28 mouse cellular contexts compared by ENCODE assay signal in genomic region chr9:116491227-116491626, GRCm38 (mm10).
DNase-seq lines count a peak whose midpoint lies in the region; ATAC-seq and TF ChIP-seq lines count a peak whose summit lies in the region.
"Had no signal": no experiment of that assay in that cellular context is flagged by ENCODE, and none has a peak within 500 bp of the region (broad histone marks: within the 10 kb centered on the region; RNA-seq: fewer than 3 reads in every experiment).

No protein-coding gene starts in this region.

- no peak overlapping the region for H3K27ac ChIP-seq in heart, postnatal 0 days (ENCODE audit: low read depth)
- no peak overlapping the region for H3K27ac ChIP-seq in lung, embryonic 14.5 days (ENCODE audit: low read depth)
- H3K27ac ChIP-seq in stomach, postnatal 0 days (replicated peaks): no peak overlapping the region
- H3K27ac ChIP-seq: embryonic facial prominence, embryonic 10.5 days; hindbrain, embryonic 13.5 days; limb, embryonic 12.5 days; lung, embryonic 15.5 days; neural tube, embryonic 15.5 days; stomach, embryonic 15.5 days had no signal

- H3K4me3 ChIP-seq in heart, postnatal 0 days (ENCODE audit: low read depth, low read length): no peak overlapping the region
- H3K4me3 ChIP-seq in lung, embryonic 14.5 days (ENCODE audit: low read depth, low read length): no peak overlapping the region
- no peak overlapping the region for H3K4me3 ChIP-seq in lung, adult 2 months (replicated peaks; ENCODE audit: extremely low read depth, low read depth, low read length)
- no peak overlapping the region for H3K4me3 ChIP-seq in stomach, postnatal 0 days (ENCODE audit: low read depth, low read length)
- H3K4me3 ChIP-seq: embryonic facial prominence, embryonic 10.5 days; hindbrain, embryonic 13.5 days; limb, embryonic 12.5 days; lung, embryonic 15.5 days; neural tube, embryonic 15.5 days; stomach, embryonic 15.5 days had no signal

- H3K9ac ChIP-seq in heart, postnatal 0 days (replicated peaks; ENCODE audit: low read depth, low read length): no peak overlapping the region
- H3K9ac ChIP-seq in lung, embryonic 14.5 days: no peak overlapping the region
- H3K9ac ChIP-seq in stomach, postnatal 0 days (ENCODE audit: low read length): no peak overlapping the region
- H3K9ac ChIP-seq: hindbrain, embryonic 13.5 days; limb, embryonic 12.5 days; lung, embryonic 15.5 days; neural tube, embryonic 15.5 days; stomach, embryonic 15.5 days had no signal

- no peaks in the 10 kb centered on the region for H3K4me1 ChIP-seq in heart, postnatal 0 days (ENCODE audit: control insufficient read depth, insufficient read depth)
- H3K4me1 ChIP-seq in lung, embryonic 14.5 days (ENCODE audit: insufficient read depth): no peaks in the 10 kb centered on the region
- no peaks in the 10 kb centered on the region for H3K4me1 ChIP-seq in lung, adult 2 months (ENCODE audit: control insufficient read depth, insufficient read depth, low read length)
- H3K4me1 ChIP-seq in stomach, postnatal 0 days (replicated peaks; ENCODE audit: control insufficient read depth, insufficient read depth): no peaks in the 10 kb centered on the region
- H3K4me1 ChIP-seq: embryonic facial prominence, embryonic 10.5 days; limb, embryonic 12.5 days; lung, embryonic 15.5 days; neural tube, embryonic 15.5 days; stomach, embryonic 15.5 days had no signal

- DNase-seq in heart, postnatal 0 days (ENCODE audit: low spot score): no peak
- no peak for DNase-seq in heart, adult 8-10 months (ENCODE audit: low spot score)
- no peak for DNase-seq in lung, embryonic 14.5 days
- no peak for DNase-seq in lung, adult 2 months
- peak; percentile 21 for DNase-seq in R1 (ENCODE audit: low read depth, low spot score)
- no peak for DNase-seq in stomach, postnatal 0 days (ENCODE audit: low spot score)
- no peak for DNase-seq in frontal cortex, postnatal 36 days (ENCODE audit: low spot score in 2 of 2)
- DNase-seq: adrenal gland, postnatal 25 days; cerebellum, adult 9-11 months; heart, postnatal 14 days; kidney, adult 8-10 months; kidney, postnatal 10 days; lung, postnatal 36 days; right cerebral cortex, adult 18-20 months; right cerebral cortex, postnatal 4 days; thymus, adult 18-20 months; thymus, postnatal 4 days had no signal

- no peak for TF ChIP-seq EP300 in heart, postnatal 0 days (IDR thresholded peaks at IDR 0.05; ENCODE audit: low read depth)
- TF ChIP-seq EP300 in stomach, postnatal 0 days (optimal IDR thresholded peaks at IDR 0.05): no peak

- H3K9me3 ChIP-seq in heart, postnatal 0 days (replicated peaks; ENCODE audit: control insufficient read depth, low read length): peaks cover 13% of the 10 kb centered on the region
- H3K9me3 ChIP-seq in lung, embryonic 14.5 days (ENCODE audit: low read depth, low read length): peaks cover 6% of the 10 kb centered on the region; the same call in 1 of the 2 replicates
- H3K9me3 ChIP-seq in stomach, postnatal 0 days (ENCODE audit: control insufficient read depth, low read length): no peaks in the 10 kb centered on the region
- H3K9me3 ChIP-seq: lung, embryonic 15.5 days; neural tube, embryonic 15.5 days; stomach, embryonic 15.5 days had no signal

- H3K27me3 ChIP-seq in heart, postnatal 0 days (ENCODE audit: control insufficient read depth, insufficient read depth, low read length): no peaks in the 10 kb centered on the region
- H3K27me3 ChIP-seq in lung, embryonic 14.5 days (ENCODE audit: insufficient read depth, low read length): no peaks in the 10 kb centered on the region
- H3K27me3 ChIP-seq in stomach, postnatal 0 days (ENCODE audit: control insufficient read depth, insufficient read depth, low read length): no peaks in the 10 kb centered on the region
- H3K27me3 ChIP-seq: hindbrain, embryonic 13.5 days; limb, embryonic 12.5 days; lung, embryonic 15.5 days; neural tube, embryonic 15.5 days; stomach, embryonic 15.5 days had no signal

- no peak for ATAC-seq in heart, postnatal 0 days (ENCODE audit: insufficient read depth, low read depth)
- ATAC-seq in lung, embryonic 14.5 days (ENCODE audit: insufficient read depth): no peak
- no peak for ATAC-seq in stomach, postnatal 0 days (ENCODE audit: low FRiP score, low TSS enrichment)
- ATAC-seq: forebrain, embryonic 16.5 days; inflammation-experienced regulatory T-cells, adult 6 months; midbrain, embryonic 16.5 days had no signal

- no peak overlapping the region for H3K4me2 ChIP-seq in heart, postnatal 0 days (ENCODE audit: low read depth, low read length)
- no peak overlapping the region for H3K4me2 ChIP-seq in lung, embryonic 14.5 days
- no peak overlapping the region for H3K4me2 ChIP-seq in stomach, postnatal 0 days (replicated peaks; ENCODE audit: low read depth)
- H3K4me2 ChIP-seq: heart, embryonic 11.5 days; hindbrain, embryonic 13.5 days; limb, embryonic 12.5 days; liver, embryonic 11.5 days; lung, embryonic 15.5 days; neural tube, embryonic 15.5 days; stomach, embryonic 15.5 days had no signal

- peak; percentile 13; the same call in 1 of the 2 replicates for TF ChIP-seq CTCF in heart, postnatal 0 days (IDR thresholded peaks at IDR 0.05; ENCODE audit: low read depth)
- TF ChIP-seq CTCF in lung, embryonic 14.5 days (IDR thresholded peaks at IDR 0.05; ENCODE audit: low read depth): 0 out of 2 replicates have a peak, but pooled peaks have one; percentile 2
- no peak for TF ChIP-seq CTCF in lung, adult 2 months (IDR thresholded peaks at IDR 0.05; ENCODE audit: insufficient read depth, low read length)
- TF ChIP-seq CTCF in stomach, postnatal 0 days (IDR thresholded peaks at IDR 0.05; ENCODE audit: low read depth): peak; percentile 26

- TF ChIP-seq POLR2A in lung, adult 2 months (IDR thresholded peaks at IDR 0.05; ENCODE audit: borderline replicate concordance, extremely low read depth, low read depth, low read length): no peak

- no peaks in the 10 kb centered on the region for H3K36me3 ChIP-seq in heart, postnatal 0 days (replicated peaks; ENCODE audit: control insufficient read depth, insufficient read depth, low read length)
- no peaks in the 10 kb centered on the region for H3K36me3 ChIP-seq in lung, embryonic 14.5 days (ENCODE audit: insufficient read depth)
- no peaks in the 10 kb centered on the region for H3K36me3 ChIP-seq in stomach, postnatal 0 days (ENCODE audit: control insufficient read depth, insufficient read depth, low read length)
- H3K36me3 ChIP-seq: embryonic facial prominence, embryonic 10.5 days; hindbrain, embryonic 13.5 days; limb, embryonic 12.5 days; lung, embryonic 15.5 days; neural tube, embryonic 15.5 days; stomach, embryonic 15.5 days had no signal

- 85% methylated on average over 2 of the region's 2 CpGs for WGBS in heart, postnatal 0 days
- WGBS in lung, embryonic 14.5 days: 85% methylated on average over 2 of the region's 2 CpGs
- WGBS in lung, adult 2 months: 90% methylated on average over 2 of the region's 2 CpGs
- WGBS in stomach, postnatal 0 days: 88% methylated on average over 2 of the region's 2 CpGs
